Mouse (Mus musculus) spleen, adult 12 weeks (tissue): ENCODE results near the gene Hectd4.
"Not testable (repeated sequence)": the region's sequence is repeated elsewhere in the genome, so short reads cannot be mapped to it uniquely, and the experiment has no call there.

Source experiments
- DNase-seq: peaks from one replicate; pipeline ENCODE4 v3.0.0; 2022; ENCODE audit warnings: low spot score

The Hectd4 gene

GRCm38 (mm10) chr5:121206540-121206939 is 13.5 kb upstream of the Hectd4 start:
- DNase-seq, result no peak

DNA sequence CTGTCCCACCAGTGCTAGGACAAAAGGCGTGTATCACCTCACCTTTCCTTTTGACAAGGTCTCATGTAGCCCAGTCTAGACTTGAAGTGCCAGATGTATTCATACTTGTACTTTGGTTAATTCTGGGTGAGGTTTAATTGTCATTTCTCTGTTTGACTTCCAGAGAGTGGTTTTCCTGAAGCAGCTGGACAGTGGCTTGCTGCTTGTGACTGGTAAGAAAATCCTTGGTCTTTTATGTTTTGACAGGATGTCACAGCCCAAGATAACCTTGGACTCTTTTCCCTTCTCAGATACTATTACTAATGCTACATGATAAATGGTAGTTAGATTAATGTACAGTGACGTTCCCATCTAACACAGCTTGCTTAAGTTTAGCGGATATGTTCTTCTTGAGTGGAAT is 13.0 kb upstream of the Hectd4 start:
- no peak for DNase-seq

GRCm38 (mm10) chr5:121209755-121210600 is 10.0 kb upstream of the Hectd4 start:
- DNase-seq, result no peak

GRCm38 (mm10) chr5:121210601-121210924 is 9.5 kb upstream of the Hectd4 start:
- no peak for DNase-seq

- no peak for DNase-seq
Observed at GRCm38 (mm10) chr5:121212108-121212507, 7.9 kb upstream of the Hectd4 start.

- no peak for DNase-seq
Observed at GRCm38 (mm10) chr5:121214707-121215106, 5.3 kb upstream of the Hectd4 start.

GRCm38 (mm10) chr5:121215380-121216125 is 4.5 kb upstream of the Hectd4 start:
- peak; percentile 75 for DNase-seq

DNA sequence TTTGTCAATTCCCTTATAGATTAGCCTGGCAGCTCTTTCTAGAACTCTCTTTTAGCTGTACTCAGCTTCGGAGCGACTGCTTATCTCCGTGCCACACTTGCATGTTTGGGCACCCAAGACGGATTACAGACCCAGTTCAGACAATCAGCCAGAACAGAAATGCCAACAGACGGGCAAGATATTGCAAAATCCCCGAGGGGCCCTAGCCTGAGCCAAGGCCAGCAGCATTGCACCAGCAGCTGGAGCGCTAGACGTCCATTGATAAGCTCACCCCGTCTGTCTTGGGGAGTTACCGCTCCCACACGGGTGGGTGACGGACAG is 3.9 kb upstream of the Hectd4 start:
- DNase-seq, result peak; percentile 73

DNA sequence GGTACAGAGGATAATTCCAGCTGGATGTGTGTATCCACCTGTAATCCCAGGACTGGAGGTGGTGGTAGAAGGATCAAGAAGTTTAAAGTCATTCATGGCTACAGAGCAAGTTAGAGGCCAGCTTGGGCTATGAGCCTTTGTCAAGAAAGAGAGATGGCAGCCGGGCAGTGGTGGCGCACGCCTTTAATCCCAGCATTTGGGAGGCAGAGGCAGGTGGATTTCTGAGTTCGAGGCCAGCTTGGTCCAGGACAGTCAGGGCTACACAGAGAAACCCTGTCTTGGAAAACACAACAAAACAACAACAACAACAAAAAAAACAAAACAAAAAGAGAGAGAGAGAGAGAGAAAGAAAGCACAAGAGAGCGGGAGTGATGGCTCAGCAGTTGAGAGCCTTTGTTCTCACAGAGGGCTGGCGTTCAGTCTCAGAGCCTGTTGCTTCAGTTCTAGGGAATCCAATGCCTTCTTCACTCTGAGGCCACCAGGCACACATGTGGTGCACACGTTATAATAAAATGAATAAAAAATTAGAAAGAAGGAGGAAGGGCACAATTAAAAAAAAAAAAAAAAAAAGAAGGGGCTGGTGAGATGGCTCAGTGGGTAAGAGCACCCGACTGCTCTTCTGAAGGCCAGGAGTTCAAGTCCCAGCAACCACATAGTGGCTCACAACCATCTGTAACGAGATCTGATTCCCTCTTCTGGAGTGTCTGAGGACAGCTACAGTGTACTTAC is 3.3 kb upstream of the Hectd4 start:
- DNase-seq, result not testable (repeated sequence)

DNA sequence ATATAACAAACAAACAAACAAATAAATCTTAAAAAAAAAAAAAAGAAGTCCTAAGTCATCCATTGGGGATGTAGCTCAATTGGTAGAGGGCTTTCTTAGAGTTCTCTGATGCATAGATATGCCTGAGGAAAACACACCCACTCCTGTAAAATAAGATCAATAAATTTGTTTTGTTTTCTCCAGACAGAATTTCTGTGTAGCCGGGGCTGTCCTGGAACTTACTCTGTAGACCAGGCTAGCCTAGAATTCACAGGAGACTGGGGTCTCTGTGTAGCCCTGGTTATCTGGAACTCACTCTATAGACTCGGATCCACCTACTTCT is 2.7 kb upstream of the Hectd4 start:
- no peak for DNase-seq

- DNase-seq, result no peak
Observed at GRCm38 (mm10) chr5:121219190-121219589, 829 bp upstream of the Hectd4 start.

- no peak for DNase-seq
Observed at GRCm38 (mm10) chr5:121220732-121221301, 798 bp downstream of the Hectd4 start.

GRCm38 (mm10) chr5:121221328-121221850 is 1.4 kb downstream of the Hectd4 start:
- no peak for DNase-seq

GRCm38 (mm10) chr5:121224020-121224419 is 4.0 kb downstream of the Hectd4 start:
- DNase-seq, result not testable (repeated sequence)

DNA sequence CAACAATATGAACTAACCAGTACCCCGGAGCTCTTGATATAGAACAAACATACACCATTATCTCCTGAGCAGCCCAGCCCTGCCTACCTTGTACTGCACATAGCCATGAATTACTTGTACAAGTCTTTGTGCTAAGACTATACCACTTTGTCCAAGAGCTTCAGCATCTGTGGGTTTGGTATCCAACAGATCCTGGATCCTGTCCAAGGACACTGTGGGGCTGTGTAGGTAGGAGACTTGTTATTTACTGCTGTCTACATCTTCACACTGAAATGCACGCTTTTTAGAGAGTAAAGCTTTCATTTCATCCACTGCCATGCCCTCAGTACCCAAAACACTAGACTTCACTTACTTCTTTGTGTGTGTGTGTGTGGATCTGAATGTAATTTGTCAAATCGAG is 4.8 kb downstream of the Hectd4 start:
- no peak for DNase-seq

DNA sequence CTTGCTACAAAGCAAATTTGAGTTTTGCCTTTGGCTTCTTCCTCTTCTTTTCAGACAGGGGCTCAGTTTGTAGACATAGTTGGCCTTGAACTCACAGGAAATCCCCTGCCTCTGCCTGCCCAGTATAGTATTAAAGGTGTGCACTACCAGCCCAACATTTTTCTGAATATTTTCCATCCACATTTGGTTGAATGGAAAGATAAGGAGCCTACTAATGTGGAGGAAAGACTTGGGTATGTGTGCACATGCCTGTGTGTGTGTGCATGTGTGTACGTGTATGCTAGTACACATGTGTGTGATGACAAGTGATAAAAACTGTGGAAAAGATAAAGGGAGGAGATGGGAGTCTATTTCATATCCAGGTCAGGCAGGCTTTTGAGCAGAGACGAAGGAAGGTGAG is 5.8 kb downstream of the Hectd4 start:
- DNase-seq, result no peak

GRCm38 (mm10) chr5:121226406-121226805 is 6.4 kb downstream of the Hectd4 start:
- DNase-seq, result no peak

GRCm38 (mm10) chr5:121226845-121227244 is 6.8 kb downstream of the Hectd4 start:
- DNase-seq, result no peak

DNA sequence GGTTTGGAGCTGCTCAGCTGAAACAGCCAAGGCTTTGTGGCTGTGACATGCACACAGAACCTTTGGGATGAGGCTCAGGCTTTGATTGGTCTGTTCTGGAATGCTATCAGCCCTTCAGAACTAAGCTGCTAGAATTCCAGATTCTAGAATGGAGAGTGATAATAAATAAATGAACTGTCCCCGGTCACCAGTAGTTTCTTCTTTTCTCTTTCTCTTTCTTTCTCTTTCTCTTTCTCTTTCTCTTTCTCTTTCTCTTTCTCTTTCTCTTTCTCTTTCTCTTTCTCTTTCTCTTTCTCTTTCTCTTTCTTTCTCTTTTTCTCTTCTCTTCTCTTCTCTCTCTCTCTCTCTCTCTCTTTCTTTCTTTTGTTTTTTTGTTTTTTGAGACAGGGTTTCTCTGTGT is 7.3 kb downstream of the Hectd4 start:
- not testable (repeated sequence) for DNase-seq

- DNase-seq, result no peak
Observed at GRCm38 (mm10) chr5:121229182-121229581, 9.2 kb downstream of the Hectd4 start.

- no peak for DNase-seq
Observed at GRCm38 (mm10) chr5:121230811-121231210, 10.8 kb downstream of the Hectd4 start.

- DNase-seq, result no peak
Observed at GRCm38 (mm10) chr5:121232789-121233188, 12.8 kb downstream of the Hectd4 start.

DNA sequence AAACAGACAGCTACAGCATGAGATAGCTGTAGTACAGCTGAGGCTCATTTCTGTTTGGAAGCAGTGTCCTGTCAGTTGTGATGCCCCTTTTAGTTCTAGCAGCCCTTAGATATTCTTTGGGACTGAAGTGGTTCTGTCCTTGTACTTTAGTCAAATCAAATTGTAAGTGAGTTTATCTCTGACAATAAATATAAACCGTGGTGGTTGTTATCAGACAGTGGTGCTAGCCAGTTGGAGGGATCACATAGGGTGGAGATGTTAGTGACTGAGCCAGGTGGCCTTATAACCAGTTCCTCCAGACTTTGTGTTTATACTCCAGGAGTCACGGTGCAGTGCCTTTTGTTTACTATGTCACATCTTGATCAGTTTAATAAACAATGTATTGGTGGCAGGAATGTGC is 13.7 kb downstream of the Hectd4 start:
- no peak for DNase-seq
